Mouse (Mus musculus) midbrain, postnatal 0 days (tissue): ENCODE data around the gene Ift122. TPM values are rescaled to one million over a fixed set of nuclear protein-coding genes. Genes with fewer than 3 reads are reported as not detected.
A peak's percentile ranks its signal among the peaks of the same experiment; 100 is the strongest.

ENCODE experiments used
- ATAC-seq: fragments of 200-750 bp; cut with Nextera tagmentation; 2 replicates; pipeline ENCODE4 v1.8.0; 2017; ENCODE audit warnings: moderate number of reproducible peaks, mild to moderate bottlenecking, moderate TSS enrichment, moderate library complexity; ENCODE audit not compliant: low FRiP score
- DNase-seq: peaks from one replicate; pipeline ENCODE4 v3.0.0-alpha.2; 2015; ENCODE audit warnings: low spot score
- H3K27ac ChIP-seq: fragments of 300-500 bp; sonication (generic); 2 replicates; pipeline ENCODE4 v1.5.1; 2014; ENCODE audit warnings: low read depth, mild to moderate bottlenecking, low read length, mixed read lengths
- H3K27me3 ChIP-seq: fragments of 300-500 bp; sonication (generic); 2 replicates; pipeline ENCODE4 v1.6.1; 2014; ENCODE audit warnings: low read length, control low read depth, mixed read lengths; ENCODE audit not compliant: insufficient read depth
- H3K36me3 ChIP-seq: fragments of 300-500 bp; sonication (generic); 2 replicates; pipeline ENCODE4 v1.6.1; 2014; ENCODE audit warnings: low read length, control low read depth, mixed read lengths; ENCODE audit not compliant: insufficient read depth
- H3K4me1 ChIP-seq: fragments of 300-500 bp; sonication (generic); 2 replicates; pipeline ENCODE4 v1.6.1; 2014; ENCODE audit warnings: mild to moderate bottlenecking, control low read depth, antibody characterized with exemption, low read length, mixed read lengths; ENCODE audit not compliant: insufficient read depth
- H3K4me2 ChIP-seq: fragments of 300-500 bp; sonication (generic); 2 replicates; pipeline ENCODE4 v1.6.1; 2014; ENCODE audit warnings: low read depth, mild to moderate bottlenecking, low read length, mixed read lengths; ENCODE audit not compliant: poor library complexity, severe bottlenecking
- H3K4me3 ChIP-seq: fragments of 300-500 bp; sonication (generic); 2 replicates; pipeline ENCODE4 v1.5.1; 2014; ENCODE audit warnings: low read depth, mild to moderate bottlenecking, low read length, moderate library complexity
- H3K9ac ChIP-seq: fragments of 300-500 bp; sonication (generic); replicated peaks from 2 replicates; pipeline ENCODE4 v1.6.1; 2014; ENCODE audit warnings: mild to moderate bottlenecking, low read length, moderate library complexity, mixed read lengths; ENCODE audit not compliant: poor library complexity, severe bottlenecking
- H3K9me3 ChIP-seq: fragments of 300-500 bp; sonication (generic); 2 replicates; pipeline ENCODE4 v1.6.1; 2016; ENCODE audit warnings: low read length, control low read depth
- CTCF ChIP-seq: IDR thresholded peaks from 2 replicates; pipeline ENCODE4 v1.5.1; 2016; ENCODE audit warnings: antibody characterized with exemption, mild to moderate bottlenecking
- WGBS: fragments of 180-500 bp; shearing (Covaris S2); extraction: QIAGEN DNeasy Blood & Tissue Kit; methylation state at CpG from one replicate; pipeline ENCODE4 v1.1.7; 2014; 5-methylcytosine and 5-hydroxymethylcytosine counted together
- polyA plus RNA-seq: library from polyadenylated mRNA; unstranded; fragments of >200 nt; fragmentation: Nextera tagmentation; extraction: Ambion mirVana; gene quantifications from 2 replicates; pipeline ENCODE4 v1.2.1, GENCODE M21; 2015
- total RNA-seq: library from RNA; depleted of rRNA; stranded (reverse); fragments of >200 nt; gene quantifications from 2 replicates; pipeline ENCODE4 v1.2.3, GENCODE M21; 2014

Ift122 gene
- total and polyA plus RNA-seq, 2 experiments from 2014 or later = 24.3 to 31.7 TPM

DNA sequence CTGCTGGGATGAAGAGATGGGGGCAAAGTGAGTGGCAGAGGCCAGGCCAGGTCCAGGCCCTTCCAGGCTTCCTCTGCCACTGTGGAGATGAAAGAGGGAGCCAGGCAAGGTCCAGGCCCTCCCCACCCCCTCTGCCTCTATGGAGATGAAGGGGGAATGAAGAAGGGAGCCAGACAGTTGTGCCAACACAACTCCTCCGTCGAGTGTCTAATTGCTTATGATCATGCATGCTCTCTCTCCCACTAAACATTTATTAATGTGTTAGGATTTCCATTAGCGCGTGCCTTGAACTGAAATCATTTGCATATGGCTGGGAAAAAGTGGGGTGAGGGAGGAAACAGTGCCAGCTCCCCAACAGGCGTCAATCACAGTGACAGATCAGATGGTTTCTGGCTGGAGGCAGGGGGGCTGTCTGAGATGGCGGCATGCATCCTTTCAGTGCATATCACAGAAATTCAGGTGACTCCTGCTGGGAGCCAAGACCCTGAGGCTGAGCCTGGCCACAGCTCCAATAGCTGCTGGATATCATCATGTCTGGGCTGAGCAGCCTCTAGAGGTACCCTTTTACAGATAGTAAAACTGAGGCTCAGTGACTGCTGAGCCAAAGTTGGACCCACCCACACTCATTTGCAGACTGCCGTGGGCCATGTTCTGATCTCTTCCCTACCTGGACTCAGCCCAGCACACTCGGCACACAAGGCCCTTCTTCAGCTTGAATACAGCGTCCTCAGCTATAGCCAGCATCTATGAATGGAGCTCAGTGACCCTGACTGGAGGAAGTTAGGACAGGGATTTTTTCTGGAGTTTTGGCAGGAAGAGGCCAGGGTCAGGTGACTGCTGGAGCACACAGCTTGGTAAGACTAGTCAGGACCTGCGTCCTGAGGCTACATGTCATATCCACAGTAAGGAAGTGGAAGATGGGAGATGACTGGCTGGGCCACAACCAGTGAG is 74.3 kb downstream of the Ift122 start:
- peak; percentile 41 for DNase-seq
- H3K9me3 ChIP-seq = no peaks in the 10 kb centered on the region
- no peak overlapping the region for H3K4me3 ChIP-seq
- 65% methylated on average over 10 of the region's 10 CpGs for WGBS
- H3K27me3 ChIP-seq = no peaks in the 10 kb centered on the region
- H3K36me3 ChIP-seq = peaks cover 2% of the 10 kb centered on the region; the same call in 1 of the 2 replicates
- no peak overlapping the region for H3K4me2 ChIP-seq
- H3K9ac ChIP-seq = no peak overlapping the region
- no peak for TF ChIP-seq CTCF
- no peaks in the 10 kb centered on the region for H3K4me1 ChIP-seq
- ATAC-seq = 0 out of 2 replicates have a peak, but pooled peaks have one; percentile 13
- no peak overlapping the region for H3K27ac ChIP-seq

- WGBS = 74% methylated on average over 5 of the region's 5 CpGs
- Histone ChIP-seq H3K4me2 (no peak overlapping the region), H3K4me3 (no peak overlapping the region), H3K4me1 (no peaks in the 10 kb centered on the region), H3K27me3 (no peaks in the 10 kb centered on the region), H3K36me3 (no peaks in the 10 kb centered on the region), H3K27ac (no peak overlapping the region), H3K9me3 (no peaks in the 10 kb centered on the region), H3K9ac (no peak overlapping the region)
- no peak for ATAC-seq
- no peak for TF ChIP-seq CTCF
- DNase-seq = no peak
Measured at GRCm38 (mm10) chr6:115930018-115930417, 76.7 kb downstream of the Ift122 start.

DNA sequence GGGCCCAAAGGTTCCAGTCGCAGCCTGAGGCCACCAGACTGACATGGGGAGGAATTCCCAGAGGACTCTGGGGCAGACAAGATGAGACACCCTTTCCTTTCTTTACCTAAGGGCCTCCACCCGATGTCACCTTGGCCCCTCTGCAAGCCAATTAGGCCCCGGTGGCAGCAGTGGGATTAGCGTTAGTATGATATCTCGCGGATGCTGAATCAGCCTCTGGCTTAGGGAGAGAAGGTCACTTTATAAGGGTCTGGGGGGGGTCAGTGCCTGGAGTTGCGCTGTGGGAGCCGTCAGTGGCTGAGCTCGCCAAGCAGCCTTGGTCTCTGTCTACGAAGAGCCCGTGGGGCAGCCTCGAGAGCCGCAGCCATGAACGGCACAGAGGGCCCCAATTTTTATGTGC is 78.4 kb downstream of the Ift122 start, which contains the start of gene Rho:
Gene Rho, plus strand, starts transcription at position 110 of the 400 bp plus-strand sequence.
- Histone ChIP-seq H3K27ac (no peak within 1 kb of the TSS), H3K4me2 (no peak within 1 kb of the TSS), H3K36me3 (no peaks in the 10 kb centered on the region), H3K9ac (no peak within 1 kb of the TSS), H3K4me3 (no peak within 1 kb of the TSS), H3K27me3 (no peaks in the 10 kb centered on the region), H3K9me3 (no peaks in the 10 kb centered on the region), H3K4me1 (no peaks in the 10 kb centered on the region)
- DNase-seq = no peak
- WGBS = 89% methylated on average over 14 of the region's 14 CpGs
- no peak for ATAC-seq
- TF ChIP-seq CTCF = no peak

DNA sequence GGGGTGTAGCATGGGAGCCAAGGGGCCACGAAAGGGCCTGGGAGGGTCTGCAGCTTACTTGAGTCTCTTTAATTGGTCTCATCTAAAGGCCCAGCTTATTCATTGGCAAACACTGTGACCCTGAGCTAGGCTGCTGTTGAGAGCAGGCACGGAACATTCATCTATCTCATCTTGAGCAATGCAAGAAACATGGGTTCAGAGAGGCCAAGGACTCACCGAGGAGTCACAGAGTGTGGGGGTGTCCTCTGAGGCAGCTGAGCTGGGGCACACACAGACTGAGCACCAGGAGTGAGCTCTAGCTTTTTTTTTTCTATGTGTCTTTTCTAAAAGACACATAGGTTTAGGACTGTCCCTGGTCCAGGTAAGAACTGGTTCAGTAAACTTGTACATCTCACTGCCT is 79.1 kb downstream of the Ift122 start:
- 90% methylated on average over 3 of the region's 3 CpGs for WGBS

DNA sequence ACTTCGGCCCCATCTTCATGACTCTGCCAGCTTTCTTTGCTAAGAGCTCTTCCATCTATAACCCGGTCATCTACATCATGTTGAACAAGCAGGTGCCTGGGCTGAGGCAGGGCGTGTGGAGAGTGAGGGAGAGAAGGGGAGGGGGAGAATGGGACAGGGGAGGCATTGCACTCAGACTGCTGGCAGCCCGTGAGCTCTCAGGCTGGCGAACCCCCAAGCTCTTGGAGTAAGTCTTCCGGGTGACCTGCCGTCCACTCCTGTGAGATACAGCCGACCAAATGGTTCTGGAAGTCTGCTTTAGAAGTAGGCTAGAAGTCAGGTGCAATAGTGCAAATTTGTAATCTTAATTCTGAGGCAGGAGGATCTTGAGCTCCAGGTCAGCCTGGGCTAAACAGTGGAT is 82.3 kb downstream of the Ift122 start:
- WGBS = 89% methylated on average over 8 of the region's 8 CpGs
- no peak for TF ChIP-seq CTCF
- DNase-seq = no peak

More for the DNA sequence above, 79.1 kb downstream of the Ift122 start:
- Histone ChIP-seq H3K4me2 (no peak overlapping the region), H3K9ac (no peak overlapping the region), H3K4me3 (no peak overlapping the region), H3K27ac (no peak overlapping the region), H3K9me3 (no peaks in the 10 kb centered on the region), H3K4me1 (no peaks in the 10 kb centered on the region), H3K36me3 (no peaks in the 10 kb centered on the region), H3K27me3 (no peaks in the 10 kb centered on the region)
- DNase-seq (no peak), ATAC-seq (no peak)
- no peak for TF ChIP-seq CTCF

GRCm38 (mm10) chr6:115938011-115938410 is 84.7 kb downstream of the Ift122 start:
- Histone ChIP-seq H3K4me1 (no peaks in the 10 kb centered on the region), H3K4me3 (no peak overlapping the region), H3K9me3 (peaks cover 7% of the 10 kb centered on the region), H3K27ac (no peak overlapping the region), H3K36me3 (no peaks in the 10 kb centered on the region), H3K4me2 (no peak overlapping the region), H3K9ac (no peak overlapping the region), H3K27me3 (no peaks in the 10 kb centered on the region)
- no peak for ATAC-seq
- no peak for TF ChIP-seq CTCF
- no peak for DNase-seq
- 95% methylated on average over 2 of the region's 2 CpGs for WGBS

More for the DNA sequence above, 82.3 kb downstream of the Ift122 start:
- Histone ChIP-seq H3K27ac (no peak overlapping the region), H3K9me3 (peaks cover 7% of the 10 kb centered on the region), H3K4me1 (no peaks in the 10 kb centered on the region), H3K36me3 (no peaks in the 10 kb centered on the region), H3K9ac (no peak overlapping the region), H3K4me3 (no peak overlapping the region), H3K27me3 (no peaks in the 10 kb centered on the region), H3K4me2 (no peak overlapping the region)
- ATAC-seq = no peak
